Mouse (Mus musculus): ENCODE results near the gene Cinp.

DNA sequence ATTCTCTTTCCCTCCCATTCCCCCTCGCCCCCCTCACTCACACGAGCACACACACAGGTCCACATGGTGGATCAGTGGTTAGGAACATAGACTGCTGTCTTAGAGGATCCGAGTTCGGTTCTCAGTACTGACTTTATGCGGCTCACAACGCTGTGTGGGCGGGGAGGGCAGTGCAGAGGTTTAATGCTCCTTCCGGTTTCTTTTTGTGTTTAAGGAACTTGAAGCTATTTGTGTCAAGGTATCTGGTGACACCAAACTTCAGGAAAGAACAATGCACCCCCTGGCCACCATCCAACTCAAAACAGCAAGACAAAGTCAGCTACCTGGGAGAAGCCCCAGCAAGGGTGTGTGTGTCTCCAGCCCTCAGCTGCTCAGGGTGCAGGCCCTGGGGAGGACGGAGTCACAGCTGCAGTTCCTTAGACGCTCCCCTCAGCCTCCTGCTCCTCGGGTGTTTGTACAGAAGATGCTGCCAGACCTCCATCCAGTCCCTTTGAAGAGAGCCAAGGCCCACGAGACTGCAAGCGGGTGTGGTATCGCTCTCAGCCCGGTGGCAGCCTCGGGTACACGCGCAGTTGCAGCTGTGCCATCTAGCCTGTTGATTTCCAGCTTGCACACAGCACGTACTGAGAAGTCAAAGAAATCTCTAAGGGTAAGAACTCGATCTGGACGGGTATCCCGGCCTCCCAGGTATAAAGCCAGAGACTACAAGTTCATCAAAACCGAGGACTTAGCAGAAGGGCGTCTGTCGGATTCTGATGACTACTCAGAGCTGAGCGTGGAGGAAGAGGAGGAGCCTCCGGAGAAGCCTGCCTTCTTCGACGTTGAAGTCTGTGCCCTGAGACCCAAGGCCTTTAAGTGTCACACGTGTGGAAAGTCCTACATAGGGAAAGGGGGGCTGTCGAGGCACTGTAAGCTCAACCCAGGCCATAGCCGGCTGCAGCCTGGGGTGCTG, 33.9 kb downstream of the Cinp start:
- no peak for TF ChIP-seq CTCF (IDR thresholded peaks at IDR 0.05; ENCODE audit: insufficient read depth, low read length)
- no peak for TF ChIP-seq POLR2A (IDR thresholded peaks at IDR 0.05; ENCODE audit: borderline replicate concordance, extremely low read depth, low read depth, low read length)

All from lung, adult 2 months (tissue).